Mouse (Mus musculus) urinary bladder, adult 18-20 months (tissue): Measurements from ENCODE around the gene Wdsub1.
"Not testable (repeated sequence)": the region's sequence is repeated elsewhere in the genome, so short reads cannot be mapped to it uniquely, and the experiment has no call there.

Experiments used
- DNase-seq, 2 experiments: peaks; one replicate each; pipeline ENCODE4 v3.0.0; 2022; ENCODE audit warnings: low spot score in 2 of 2, mixed read lengths in 2 of 2

Wdsub1 gene

GRCm38 (mm10) chr2:59881831-59882741 is at the start of gene Wdsub1:
Gene Wdsub1 (minus strand): TSS chr2:59882591.
- DNase-seq: peak; percentile 83 to 87

- no peak for DNase-seq
Observed at GRCm38 (mm10) chr2:59913610-59914009, 31.2 kb upstream of the Wdsub1 start.

- DNase-seq: no peak
Observed at GRCm38 (mm10) chr2:59908048-59908447, 25.7 kb upstream of the Wdsub1 start.

- no peak for DNase-seq
Observed at GRCm38 (mm10) chr2:59904007-59904406, 21.6 kb upstream of the Wdsub1 start.

DNA sequence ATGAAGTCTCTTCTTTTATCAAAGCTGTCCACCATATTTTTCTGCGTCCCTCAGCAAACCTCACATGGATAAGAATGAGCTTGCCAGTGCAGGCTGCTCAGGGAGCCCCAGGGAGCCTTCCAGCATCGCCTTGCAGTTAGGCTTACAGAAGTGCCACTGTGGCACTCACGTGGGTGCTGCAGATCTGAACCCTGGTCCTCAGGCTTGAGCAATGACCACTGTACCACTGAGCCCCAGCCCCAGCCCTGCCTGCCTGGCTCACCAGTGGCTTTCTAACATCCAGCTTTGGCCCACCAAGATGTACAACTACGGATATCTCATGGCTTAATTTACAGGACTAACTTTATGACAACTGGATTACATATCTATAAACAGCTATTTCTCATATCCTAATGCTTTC is 16.3 kb upstream of the Wdsub1 start:
- no peak for DNase-seq

DNA sequence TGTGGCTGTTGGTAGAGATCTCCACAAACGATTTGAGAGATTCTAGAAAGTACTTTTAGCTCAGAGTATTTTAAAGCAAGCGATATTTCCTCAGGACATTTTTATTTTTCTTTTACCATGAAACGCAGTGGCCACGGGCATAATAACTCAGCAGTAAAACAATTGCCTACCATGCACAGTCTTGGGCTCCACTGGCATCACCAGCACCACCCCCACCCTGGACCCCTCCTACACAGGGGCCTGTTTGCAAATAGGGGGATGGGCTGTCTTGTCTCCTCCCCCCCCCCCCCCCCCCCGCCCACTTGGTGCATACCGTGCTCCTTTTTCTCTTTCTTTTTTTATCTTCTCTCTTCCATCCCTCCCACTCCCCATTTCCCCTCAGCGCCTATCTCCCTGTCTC is 15.7 kb upstream of the Wdsub1 start:
- no peak for DNase-seq

- DNase-seq: no peak
Observed at GRCm38 (mm10) chr2:59896837-59897236, 14.4 kb upstream of the Wdsub1 start.

DNA sequence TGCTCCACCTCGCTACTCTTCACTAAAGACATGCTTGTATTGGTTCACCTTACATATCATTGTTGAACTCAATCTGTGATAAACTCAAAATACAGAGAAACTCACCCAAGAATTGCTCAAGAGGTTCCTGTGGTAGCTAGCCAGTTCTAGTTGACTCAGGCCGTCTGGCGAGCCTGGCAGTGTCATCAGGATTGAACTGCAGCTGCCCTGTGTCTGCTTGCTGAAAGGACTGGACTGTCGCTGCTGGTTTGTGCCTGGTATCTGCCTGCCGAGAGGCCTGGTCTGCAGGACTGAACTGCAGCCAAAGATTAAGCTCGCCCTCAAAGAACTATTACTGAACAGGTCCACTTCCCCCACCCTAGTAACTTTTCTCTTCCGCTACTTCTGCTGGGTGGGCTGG is 14.0 kb upstream of the Wdsub1 start:
- DNase-seq: peak in 1 of 2 experiments; percentile 31

- DNase-seq: no peak
Observed at GRCm38 (mm10) chr2:59889699-59890098, 7.3 kb upstream of the Wdsub1 start.

DNA sequence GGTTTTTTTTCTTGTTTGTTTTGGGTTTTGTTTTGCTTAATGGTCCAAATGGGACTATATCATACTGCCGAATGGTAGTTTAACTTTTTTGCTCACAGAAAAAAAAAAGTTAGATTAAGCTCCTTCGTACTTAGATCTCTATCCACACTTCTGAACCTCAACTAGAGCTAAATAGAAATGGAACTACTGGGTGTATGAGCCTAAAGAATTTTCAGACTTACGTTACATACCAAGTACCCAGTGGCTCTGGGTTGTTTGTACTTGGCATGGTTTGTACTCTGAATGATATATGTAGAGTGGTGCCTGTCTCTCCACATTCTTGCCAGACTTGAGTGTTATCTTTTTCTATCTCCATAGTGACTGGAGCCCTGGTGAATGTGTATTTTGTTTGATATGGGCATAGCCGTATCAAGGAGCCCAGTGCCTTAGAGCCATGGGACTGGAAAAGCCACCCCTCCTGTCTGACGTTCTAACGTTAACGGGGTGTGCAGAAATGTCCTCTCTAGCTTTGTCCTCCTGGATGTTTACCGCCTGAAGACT is 421 bp upstream of the Wdsub1 start:
- no peak for DNase-seq

- no peak for DNase-seq
Observed at GRCm38 (mm10) chr2:59881404-59881803, 987 bp downstream of the Wdsub1 start.

- DNase-seq: no peak
Observed at GRCm38 (mm10) chr2:59878221-59878620, 4.2 kb downstream of the Wdsub1 start.

DNA sequence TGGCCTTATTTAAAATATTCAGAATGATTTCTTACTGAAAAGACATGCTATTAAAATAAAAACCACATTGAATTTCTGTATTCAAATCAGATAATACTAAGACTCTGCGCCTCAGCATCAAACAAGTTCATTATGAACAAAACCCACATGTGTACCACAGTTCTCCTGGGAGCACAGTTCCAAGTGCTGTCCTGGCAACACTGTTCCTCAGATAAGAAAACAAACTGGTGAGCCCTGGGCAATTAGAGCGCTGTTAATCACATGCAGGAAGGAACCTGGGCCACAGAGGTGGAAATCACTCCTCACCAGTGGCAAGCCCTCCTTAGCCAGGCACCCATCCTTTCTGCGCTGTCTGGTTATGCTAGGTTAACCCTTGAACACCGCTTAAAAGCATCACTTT is 5.1 kb downstream of the Wdsub1 start:
- DNase-seq: no peak

GRCm38 (mm10) chr2:59876482-59876881 is 5.9 kb downstream of the Wdsub1 start:
- DNase-seq: no peak

DNA sequence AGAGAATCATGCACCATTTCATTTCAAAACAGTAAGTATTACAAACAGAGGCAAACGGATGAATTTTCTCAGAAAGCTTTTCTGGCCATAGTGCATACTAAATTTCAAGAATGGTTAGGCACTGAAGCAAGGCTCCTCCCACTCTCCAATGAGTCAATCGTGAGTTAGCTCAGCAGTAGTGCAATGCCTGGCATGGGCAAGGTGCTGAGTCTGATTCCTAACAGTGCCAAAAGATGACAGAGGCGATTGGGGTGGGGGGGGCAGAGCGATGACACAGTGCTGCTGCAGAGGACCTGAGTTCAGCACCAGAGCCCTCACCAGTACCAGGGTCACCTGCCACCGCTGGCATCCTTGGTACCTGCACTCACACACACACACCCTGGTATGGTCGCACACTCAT is 11.9 kb downstream of the Wdsub1 start:
- DNase-seq: no peak

- no peak for DNase-seq
Observed at GRCm38 (mm10) chr2:59862618-59863017, 19.8 kb downstream of the Wdsub1 start.

DNA sequence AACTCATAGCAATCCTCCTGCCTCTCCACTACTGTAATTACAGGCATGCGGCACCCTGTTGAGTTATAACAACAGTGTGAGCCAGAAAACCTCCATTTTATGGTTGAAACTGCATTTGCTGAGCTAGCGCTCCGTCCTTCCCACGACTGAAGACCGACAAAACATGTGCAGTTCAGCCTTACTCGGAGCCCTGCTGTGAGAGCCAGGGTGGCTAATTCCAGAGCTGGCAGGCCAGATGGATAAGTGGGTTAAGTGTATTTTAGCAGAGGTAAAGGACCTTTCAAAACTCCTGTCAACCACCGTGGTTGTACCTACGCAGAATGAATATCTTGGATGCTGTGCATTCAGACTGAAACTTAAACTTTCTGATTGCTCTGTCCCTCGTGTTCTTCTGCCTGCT is 28.0 kb downstream of the Wdsub1 start:
- DNase-seq: no peak

- no peak for DNase-seq
Observed at GRCm38 (mm10) chr2:59853543-59853942, 28.8 kb downstream of the Wdsub1 start.

DNA sequence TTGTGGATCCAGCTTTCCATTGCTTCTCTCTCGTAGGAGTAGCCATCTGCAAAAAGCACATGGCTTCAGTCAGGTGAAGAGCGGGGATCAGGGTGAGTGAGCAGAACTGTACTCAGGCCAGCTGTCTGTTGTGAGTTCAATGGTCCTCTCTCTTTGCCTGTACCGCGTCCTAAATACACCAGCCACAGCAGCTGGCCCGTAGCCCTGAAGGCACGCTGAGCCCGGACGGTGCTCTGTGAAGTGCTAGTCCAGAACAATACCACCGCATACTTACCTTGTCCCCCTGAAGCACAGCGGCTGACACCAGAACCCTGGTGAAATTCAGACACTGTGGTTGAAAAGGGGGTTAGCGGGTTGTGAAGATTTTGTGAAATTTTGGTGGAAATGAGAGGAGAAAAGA is 29.5 kb downstream of the Wdsub1 start:
- no peak for DNase-seq

DNA sequence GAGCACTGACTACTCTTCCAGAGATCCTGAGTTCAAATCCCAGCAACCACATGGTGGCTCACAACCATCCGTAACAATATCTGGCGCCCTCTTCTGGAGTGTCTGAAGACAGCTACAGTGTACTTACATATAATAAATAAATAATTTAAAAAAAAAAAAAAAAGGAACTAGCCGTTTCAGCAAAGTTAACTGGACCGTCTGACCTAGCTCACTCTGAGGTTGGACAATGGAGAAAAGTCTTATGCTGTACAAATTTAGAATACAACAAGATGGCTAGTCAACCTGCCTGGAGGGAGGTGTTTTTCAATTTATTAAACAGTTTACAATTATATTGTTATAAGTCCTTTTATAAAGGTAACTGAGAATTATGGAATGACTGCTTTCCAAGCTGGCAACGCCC is 30.5 kb downstream of the Wdsub1 start:
- not testable (repeated sequence) for DNase-seq

DNA sequence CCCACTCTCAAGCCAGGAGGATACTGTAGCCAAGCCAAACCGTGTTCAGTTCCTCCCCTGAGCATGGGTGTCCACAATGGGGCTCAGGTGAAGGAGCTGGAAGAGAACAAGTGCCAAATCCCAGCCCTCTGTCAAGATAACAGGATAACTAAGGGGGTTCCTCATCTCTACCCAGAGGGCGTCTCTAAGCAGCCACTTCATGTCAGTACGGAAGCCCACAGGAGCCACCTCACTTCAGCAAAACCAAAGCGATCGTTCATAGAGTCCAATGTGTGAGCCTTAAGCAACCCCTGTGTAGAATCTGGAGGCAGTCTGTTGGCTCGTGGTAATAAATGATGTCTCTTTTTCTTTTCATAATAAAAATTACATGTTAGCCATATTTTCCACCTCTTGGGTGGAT is 38.5 kb downstream of the Wdsub1 start:
- no peak for DNase-seq

GRCm38 (mm10) chr2:59843156-59843555 is 39.2 kb downstream of the Wdsub1 start:
- DNase-seq: no peak

- DNase-seq: no peak
Observed at GRCm38 (mm10) chr2:59842556-59843008, 39.8 kb downstream of the Wdsub1 start.
